Mouse (Mus musculus): ENCODE results near the gene Rassf1. TPM values are rescaled to one million over a fixed set of nuclear protein-coding genes. Genes with fewer than 3 reads are reported as not detected.

The Rassf1 gene
- polyA plus RNA-seq, 1 experiment from 2014 or later: 89.7 TPM

Other genes with a start within 250 kb of the Rassf1 start
- 8.8 and 10.1 TPM in 2 replicates for gene Hemk1, start 213.2 kb upstream of the Rassf1 start, polyA plus RNA-seq (2015; fragmentation: Nextera tagmentation; extraction: Ambion mirVana)
- gene 6430571L13Rik, start 211.0 kb upstream of the Rassf1 start, polyA plus RNA-seq (2015; fragmentation: Nextera tagmentation; extraction: Ambion mirVana): 0.60 and 0.74 TPM in 2 replicates
- 0.37 and 0.41 TPM in 2 replicates for gene Cacna2d2, start 151.9 kb upstream of the Rassf1 start, polyA plus RNA-seq (2015; fragmentation: Nextera tagmentation; extraction: Ambion mirVana)
- 51.1 and 51.8 TPM in 2 replicates for gene Tmem115, start 17.6 kb upstream of the Rassf1 start, polyA plus RNA-seq (2015; fragmentation: Nextera tagmentation; extraction: Ambion mirVana)
- gene Cyb561d2, start 9.4 kb upstream of the Rassf1 start, polyA plus RNA-seq (2015; fragmentation: Nextera tagmentation; extraction: Ambion mirVana): 25.9 and 26.0 TPM in 2 replicates
- 40.4 and 44.1 TPM in 2 replicates for gene Nprl2, start 9.3 kb upstream of the Rassf1 start, polyA plus RNA-seq (2015; fragmentation: Nextera tagmentation; extraction: Ambion mirVana)
- 1.0 and 1.3 TPM in 2 replicates for gene Zmynd10, start 4.3 kb upstream of the Rassf1 start, polyA plus RNA-seq (2015; fragmentation: Nextera tagmentation; extraction: Ambion mirVana)
- gene Tusc2, start 11.7 kb downstream of the Rassf1 start, polyA plus RNA-seq (2015; fragmentation: Nextera tagmentation; extraction: Ambion mirVana): 35.9 and 37.3 TPM in 2 replicates
- 101 and 104 TPM in 2 replicates for gene Hyal2, start 16.4 kb downstream of the Rassf1 start, polyA plus RNA-seq (2015; fragmentation: Nextera tagmentation; extraction: Ambion mirVana)
- 12.8 and 13.7 TPM in 2 replicates for gene Hyal1, start 25.4 kb downstream of the Rassf1 start, polyA plus RNA-seq (2015; fragmentation: Nextera tagmentation; extraction: Ambion mirVana)
- gene Naa80, start 27.3 kb downstream of the Rassf1 start, polyA plus RNA-seq (2015; fragmentation: Nextera tagmentation; extraction: Ambion mirVana): 17.6 and 21.4 TPM in 2 replicates
- gene Hyal3, start 29.3 kb downstream of the Rassf1 start, polyA plus RNA-seq (2015; fragmentation: Nextera tagmentation; extraction: Ambion mirVana): 1.6 and 1.8 TPM in 2 replicates
- gene Ifrd2, start 36.1 kb downstream of the Rassf1 start, polyA plus RNA-seq (2015; fragmentation: Nextera tagmentation; extraction: Ambion mirVana): 45.9 and 58.8 TPM in 2 replicates
- 13.6 and 23.6 TPM in 2 replicates for gene Sema3b, start 57.7 kb downstream of the Rassf1 start, polyA plus RNA-seq (2015; fragmentation: Nextera tagmentation; extraction: Ambion mirVana)
- gene Gnai2, start 83.8 kb downstream of the Rassf1 start, polyA plus RNA-seq (2015; fragmentation: Nextera tagmentation; extraction: Ambion mirVana): 385 and 394 TPM in 2 replicates
- 5.0 and 5.1 TPM in 2 replicates for gene Slc38a3, start 118.0 kb downstream of the Rassf1 start, polyA plus RNA-seq (2015; fragmentation: Nextera tagmentation; extraction: Ambion mirVana)
- 2.8 TPM in 2 replicates for gene Gnat1, start 128.2 kb downstream of the Rassf1 start, polyA plus RNA-seq (2015; fragmentation: Nextera tagmentation; extraction: Ambion mirVana)
- gene Sema3f, start 158.9 kb downstream of the Rassf1 start, polyA plus RNA-seq (2015; fragmentation: Nextera tagmentation; extraction: Ambion mirVana): 26.6 and 38.2 TPM in 2 replicates
- gene Rbm5, start 219.4 kb downstream of the Rassf1 start, polyA plus RNA-seq (2015; fragmentation: Nextera tagmentation; extraction: Ambion mirVana): 193 and 212 TPM in 2 replicates